Mouse (Mus musculus): Measurements from ENCODE around the gene Lrrfip2.

The Lrrfip2 gene

DNA sequence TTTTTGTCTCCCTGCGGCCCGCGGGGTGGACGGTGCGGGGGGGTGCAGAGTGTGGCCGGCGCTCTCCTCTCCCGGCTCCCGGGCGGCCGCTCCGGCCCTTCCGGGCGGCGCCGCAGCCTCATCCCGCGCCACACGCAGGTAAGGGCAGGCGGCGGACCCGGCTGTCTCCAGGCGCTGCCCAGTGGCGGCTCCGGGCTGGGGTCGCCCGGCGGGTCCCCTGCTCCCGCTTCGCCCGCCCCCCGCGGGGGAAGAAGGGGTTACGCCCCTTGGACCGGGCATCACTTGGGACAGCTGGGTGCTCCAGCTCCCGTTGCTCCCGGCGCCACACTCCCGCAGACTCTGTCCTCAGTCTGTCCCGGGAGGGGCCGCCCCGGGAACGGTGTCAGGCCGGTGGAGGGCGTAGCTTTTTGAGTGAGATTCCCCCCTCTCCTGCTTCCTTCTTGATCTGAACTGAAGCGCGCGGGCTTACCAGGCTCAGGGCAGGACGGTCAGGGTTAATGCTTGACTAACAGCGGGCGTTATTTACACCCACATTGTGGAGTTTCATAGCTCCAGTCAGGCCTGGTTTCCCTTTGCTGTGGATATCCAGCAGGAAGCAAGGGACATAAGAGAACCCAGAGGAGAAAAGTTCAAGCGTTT, 979 bp downstream of the Lrrfip2 start:
- peak; percentile 33 for DNase-seq (ENCODE audit: low spot score)

DNA sequence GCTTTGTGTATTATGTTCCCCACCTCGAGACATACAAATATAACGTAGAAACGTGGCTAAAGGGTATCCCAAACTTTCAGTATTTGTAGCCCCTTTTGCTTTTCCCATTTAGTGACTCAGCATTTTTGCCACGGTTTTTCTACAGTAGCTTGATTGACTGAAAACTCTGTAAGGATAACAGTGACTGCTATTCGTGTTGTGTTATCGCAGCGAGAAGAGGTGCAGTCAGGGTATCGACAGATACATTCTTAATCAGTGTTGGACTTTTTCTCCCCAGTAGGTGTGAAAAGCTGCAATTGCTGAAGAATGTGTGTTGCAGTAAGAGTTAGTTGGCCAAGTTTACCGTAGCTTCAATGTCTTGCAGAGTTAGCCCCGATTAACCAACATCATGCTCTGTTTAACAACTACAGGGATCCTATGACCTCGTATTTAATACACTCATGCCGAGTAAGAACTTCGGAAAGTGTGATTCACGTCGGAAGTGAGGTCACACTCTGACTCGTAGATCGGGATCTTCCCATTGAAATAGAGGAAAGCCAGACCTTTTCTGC, 1.6 kb downstream of the Lrrfip2 start:
- no peak for DNase-seq (ENCODE audit: low spot score)

DNA sequence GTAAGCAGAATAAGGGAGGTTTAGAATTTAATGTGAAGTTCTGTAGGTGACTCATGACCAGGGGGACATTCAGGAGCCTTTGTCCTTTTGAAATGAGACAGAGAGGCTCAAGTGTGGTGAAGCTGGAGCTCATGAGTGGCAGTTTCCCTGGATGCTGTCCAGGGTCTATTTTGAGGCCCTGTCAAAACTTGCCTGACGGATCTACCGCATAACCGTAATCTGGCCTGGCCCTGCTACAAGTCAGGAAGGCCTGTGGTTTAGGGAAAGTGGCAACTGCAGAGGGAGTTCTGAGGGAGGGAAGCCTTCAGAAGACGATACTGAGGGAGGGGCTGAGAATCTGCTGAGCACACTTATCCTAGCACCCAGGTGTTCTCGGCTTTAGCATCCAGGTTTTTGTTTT, 5.1 kb downstream of the Lrrfip2 start:
- DNase-seq (ENCODE audit: low spot score), result no peak

DNA sequence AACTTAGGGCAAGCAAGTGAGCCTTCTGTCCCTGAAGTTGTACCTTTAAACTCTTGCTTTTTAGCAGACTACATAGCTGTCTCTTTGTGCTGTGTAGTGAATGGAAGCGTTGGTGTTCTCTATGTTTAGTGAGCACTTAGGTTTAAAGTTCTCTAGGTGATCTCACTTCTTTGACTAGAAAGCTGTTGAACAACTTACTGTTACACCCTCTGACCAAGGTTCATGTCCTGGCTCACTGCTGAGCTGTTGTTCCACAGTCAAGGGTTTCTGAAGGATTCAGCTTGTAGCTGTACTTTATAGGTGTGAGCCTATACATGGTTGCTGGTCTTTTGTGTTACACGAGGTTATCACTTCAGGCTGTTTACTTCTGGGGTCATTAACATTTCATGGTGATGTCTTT, 5.9 kb downstream of the Lrrfip2 start:
- no peak for DNase-seq (ENCODE audit: low spot score)

DNA sequence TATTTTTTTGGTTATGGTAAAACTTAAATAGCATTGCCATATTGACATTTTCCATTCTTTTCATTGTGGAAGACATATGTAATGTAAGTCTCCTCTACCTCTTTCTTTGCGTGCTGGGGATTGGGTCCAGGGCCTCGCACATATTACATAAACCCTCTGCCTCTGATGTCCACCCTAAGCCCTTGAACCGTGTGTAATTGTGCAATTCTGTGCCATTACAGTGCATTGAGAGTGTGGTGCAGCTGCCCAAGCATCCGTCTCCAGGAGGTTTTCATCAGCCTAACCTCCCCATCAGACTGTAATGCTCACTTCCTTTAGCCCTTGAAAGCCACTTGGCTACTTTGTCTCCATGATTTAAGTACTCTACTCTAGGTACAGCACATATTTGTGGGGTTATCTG, 7.0 kb downstream of the Lrrfip2 start:
- DNase-seq (ENCODE audit: low spot score), result no peak

DNA sequence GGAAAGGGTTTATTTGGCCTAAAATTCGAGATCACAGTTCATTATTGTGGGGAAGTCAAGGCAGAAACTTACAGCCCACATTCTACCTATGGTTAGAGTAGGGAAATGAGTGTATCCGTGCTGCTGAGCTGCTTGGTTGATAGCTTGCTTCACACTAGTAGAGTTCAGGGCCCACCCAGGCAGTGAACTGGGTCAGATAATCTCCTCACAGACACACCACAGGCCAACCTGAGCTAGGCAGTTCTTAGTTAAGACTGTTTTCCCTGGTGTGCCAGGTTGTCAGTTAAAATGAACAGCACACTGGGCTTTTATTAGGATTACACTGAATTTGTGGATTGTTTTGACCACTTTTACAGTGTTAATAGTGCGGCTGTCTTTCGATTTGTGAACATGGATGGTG, 9.3 kb downstream of the Lrrfip2 start:
- no peak for DNase-seq (ENCODE audit: low spot score)

DNA sequence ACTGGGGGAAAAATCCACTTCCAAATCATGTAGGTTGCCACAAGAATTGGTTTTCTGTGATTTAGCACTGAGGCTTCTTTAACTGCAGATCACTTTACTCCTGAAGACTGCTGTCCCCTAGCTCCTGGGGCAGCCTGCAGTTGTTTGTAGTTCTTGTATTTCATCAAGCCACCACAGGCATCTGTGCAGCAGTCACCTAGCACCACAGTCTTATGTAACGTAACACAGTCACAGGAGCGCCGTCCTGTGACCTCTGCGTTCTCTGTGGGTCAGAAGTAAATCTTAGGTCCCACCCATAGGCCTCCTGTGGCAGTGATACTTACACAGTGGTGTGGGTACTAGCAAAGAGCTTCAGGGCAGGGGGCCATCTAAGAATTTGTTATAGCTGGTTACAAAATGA, 10.4 kb downstream of the Lrrfip2 start:
- no peak for DNase-seq (ENCODE audit: low spot score)

DNA sequence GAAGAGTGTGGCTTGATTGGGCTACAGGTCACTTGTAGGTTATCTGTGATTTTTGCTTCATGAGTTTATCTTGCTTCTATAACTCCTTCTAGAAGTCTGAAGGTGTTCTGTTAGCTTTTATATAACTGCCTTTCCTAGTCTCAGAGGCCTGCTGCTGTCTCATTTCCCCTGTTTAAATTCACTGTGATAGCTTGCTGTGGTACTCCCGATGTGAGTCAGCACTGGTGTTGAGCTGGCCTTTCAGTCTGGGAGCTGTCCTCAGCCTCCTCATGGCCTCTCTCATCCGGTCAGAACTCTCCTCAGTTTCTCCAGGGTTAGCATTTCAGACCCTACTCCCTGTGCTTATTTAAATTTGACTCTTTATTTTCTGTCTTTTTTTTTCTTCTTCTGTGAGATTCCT, 12.7 kb downstream of the Lrrfip2 start:
- DNase-seq (ENCODE audit: low spot score), result no peak

DNA sequence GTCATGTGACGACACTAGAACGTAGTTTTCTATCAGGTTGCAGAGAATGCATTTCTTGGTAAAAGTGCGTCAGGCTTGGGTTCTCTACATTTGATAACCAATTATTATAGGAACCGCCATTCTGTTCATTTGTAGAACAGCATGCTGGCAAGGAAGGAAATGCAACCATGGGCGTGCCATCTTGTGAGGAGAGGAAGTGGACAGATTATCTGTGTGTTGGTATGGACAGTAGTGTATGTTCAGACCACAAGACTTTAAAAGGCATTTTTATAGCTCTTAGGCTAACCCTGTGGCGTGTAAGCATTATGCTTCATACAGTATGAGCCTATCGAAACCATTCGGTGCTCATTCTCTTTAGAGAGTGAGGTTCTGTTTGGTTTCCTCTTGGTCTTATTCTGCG, 20.8 kb downstream of the Lrrfip2 start:
- DNase-seq (ENCODE audit: low spot score), result no peak

DNA sequence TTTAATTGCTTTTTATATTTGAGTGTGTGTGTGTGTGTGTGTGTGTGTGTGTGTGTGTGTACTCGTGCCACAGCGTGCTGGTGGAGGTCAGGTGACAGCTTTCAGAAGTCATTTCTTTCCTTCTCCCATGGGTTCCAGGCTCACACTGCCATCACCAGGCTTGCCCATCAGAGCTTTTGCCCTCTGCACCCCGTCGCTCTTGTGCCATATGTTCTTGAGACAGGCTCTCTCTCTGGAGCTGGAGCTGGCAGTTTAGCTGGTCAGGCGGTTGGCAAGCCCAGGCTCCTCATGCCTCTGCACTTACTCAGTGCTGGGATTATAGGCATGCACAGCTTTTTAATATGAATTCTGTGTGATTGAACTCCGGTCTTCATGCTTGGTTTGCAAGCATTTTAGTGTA, 25.3 kb downstream of the Lrrfip2 start:
- no peak for DNase-seq (ENCODE audit: low spot score)

DNA sequence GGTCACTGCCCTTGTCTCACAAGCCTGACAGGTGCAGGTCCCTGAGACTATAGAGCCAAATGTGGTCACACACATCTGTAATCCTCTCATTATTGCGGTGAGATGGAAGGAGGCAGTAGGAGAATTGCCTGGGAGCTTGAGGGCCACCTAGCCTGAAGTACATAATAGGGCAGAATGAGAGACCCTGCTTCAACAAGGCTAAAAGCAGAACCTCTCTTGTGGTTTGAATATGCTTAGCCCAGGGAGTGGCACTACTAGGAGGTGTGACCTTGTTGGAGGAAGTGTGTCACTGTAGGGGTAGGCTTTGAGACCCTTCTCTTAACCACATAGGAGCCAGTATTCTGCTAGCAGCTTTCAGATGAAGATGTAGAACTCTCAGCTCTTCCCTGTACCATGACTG, 26.0 kb downstream of the Lrrfip2 start:
- DNase-seq (ENCODE audit: low spot score), result no peak

DNA sequence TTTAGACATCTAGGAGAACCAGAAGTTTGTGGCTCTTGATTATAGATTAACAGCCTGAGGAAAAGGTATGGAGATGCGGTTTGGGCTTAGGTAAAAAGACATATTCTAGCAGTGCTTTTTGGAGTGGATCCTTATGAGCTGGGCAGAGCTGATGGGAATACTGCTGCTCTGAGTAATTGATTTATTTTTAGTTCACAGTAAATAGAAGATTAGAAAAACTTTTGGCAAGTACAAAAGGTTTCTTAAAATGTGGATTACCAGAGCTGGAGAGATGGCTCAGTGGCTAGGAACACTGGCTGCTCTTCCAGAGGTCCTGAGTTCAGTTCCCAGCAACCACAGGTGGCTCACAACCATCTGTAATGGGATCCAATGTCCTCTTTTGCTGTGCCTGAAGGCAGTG, 27.3 kb downstream of the Lrrfip2 start:
- no peak for DNase-seq (ENCODE audit: low spot score)

DNA sequence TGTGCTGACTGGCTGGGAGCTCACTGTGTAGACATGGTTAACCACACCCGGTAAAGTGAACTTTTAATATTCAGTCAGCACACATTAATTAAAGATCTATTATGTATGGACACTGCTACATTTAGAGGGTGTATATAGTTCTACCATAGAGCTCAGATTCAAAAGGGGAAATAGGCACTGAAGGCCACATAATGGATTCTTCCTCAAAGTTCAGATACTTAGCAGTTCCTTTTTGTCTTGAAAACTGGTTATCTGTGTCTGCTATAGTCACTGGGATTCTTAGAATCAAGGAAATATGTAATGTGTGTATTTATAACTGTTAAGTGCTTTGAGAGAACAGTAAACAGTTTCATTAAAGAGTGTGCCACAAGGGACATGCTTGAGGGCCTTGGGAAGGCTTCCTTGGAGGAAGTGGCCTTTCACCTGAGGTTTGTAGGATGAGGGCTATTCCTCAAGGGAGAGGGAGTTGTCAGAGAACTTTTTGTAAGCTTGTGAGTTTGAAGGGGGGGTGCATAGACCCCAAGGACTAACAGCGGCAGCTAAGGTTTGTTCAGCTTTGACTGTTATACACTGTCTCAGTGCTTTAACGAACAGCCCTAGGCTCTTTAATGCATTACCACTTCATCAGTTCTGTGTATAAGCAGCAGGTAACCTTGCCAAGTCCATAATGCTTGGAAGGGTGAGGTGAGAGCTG, 28.3 kb downstream of the Lrrfip2 start:
- DNase-seq (ENCODE audit: low spot score), result no peak

DNA sequence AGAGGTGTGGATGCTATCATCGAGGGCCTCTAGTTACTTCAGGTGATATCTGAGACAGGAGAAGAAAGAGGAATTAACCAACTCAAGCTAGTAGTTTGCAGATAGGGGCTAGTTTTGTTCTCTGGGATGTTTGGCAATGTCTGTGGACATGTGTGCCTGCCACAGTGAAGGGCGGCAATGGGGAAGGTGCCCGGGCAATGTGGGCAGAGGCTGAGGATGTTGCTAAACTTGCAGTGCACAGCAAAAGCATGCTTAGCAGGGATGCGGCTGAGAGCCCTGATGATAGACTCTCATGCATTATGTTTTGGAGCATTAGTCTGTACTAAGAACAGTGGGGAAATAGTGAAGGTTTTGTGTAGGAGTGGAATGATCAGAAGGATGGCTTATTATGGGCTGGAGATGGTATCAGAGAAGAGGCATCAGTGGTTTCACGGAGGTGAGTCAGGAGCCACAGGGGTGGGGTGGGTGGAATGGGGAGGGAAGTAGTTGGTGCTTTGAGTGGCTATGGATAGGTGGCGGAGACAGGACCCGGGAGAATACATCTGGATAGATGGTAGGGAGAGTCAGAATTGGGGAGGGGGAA, 28.9 kb downstream of the Lrrfip2 start:
- no peak for DNase-seq (ENCODE audit: low spot score)

DNA sequence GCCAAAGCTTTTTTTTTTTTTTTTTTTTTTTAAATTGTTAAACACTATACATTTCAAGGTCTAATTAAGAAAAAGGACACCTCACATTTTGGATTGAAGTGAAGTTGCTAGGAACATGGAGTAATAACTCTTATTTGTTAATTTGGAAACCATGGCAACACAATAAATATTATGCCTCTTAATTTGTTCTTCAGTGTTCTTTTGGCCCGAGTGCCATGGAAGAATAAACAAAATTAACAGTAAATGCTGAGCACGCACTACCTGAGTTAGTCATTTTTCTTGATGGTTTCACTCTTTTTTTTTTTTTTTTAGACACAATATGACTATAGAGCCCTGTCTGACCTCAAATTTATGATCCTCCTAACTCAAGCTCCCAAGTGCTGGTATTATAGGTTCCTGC, 30.6 kb downstream of the Lrrfip2 start:
- no peak for DNase-seq (ENCODE audit: low spot score)

DNA sequence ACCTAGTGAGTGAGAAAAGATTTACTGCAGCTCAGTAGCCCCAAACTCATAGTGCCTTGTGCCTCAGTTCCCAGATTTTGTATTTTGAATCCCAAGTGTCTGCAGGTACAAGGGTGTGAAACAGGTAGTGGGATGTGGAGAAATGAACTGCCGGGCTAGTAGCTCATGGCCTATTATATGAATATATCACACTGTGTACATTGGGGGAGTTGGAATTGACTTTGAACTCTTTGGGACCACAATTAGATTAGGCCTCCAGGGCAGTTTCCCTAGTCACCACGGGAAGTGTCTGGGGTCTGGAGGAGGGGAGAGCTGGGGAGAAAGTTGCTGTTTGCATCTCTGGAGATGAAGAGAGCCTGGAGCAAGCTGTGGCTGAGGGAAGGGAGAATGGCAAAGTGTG, 31.0 kb downstream of the Lrrfip2 start:
- no peak for DNase-seq (ENCODE audit: low spot score)

DNA sequence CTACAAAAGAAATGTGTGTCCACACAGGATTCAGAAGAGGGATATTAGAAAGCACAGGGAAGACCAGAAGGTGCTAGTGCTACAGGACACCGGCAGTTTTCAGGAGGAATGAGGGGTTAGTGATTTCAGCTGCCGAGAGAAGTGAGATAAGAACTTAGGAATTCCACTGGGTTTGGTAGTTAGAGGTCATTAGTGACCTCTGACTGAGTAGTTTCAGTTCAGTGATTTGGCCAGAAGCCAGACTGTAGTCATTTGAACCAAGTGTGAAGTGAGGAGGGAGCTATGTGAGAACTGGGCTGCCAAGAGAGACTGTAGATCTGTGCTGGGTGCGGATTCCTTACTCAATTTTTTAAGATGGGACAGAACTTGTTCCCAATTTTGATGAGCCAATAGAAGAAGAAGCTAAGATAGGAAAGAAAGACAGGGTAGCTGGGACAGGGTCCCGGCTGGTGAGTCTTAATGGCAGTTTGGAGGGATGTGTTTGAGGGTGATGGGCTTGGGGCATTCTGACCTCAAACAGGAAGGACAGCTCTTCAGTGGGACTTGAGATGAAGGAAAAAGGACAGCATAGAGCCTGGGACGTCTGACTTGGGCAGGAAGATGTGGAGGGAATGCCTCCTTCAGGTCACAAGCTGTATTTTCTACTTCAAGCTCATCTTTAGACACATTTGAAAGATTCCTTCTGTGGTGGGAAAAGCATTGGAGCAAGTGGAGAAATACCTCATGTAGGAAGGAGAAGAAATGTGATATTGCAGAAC, 32.0 kb downstream of the Lrrfip2 start:
- peak; percentile 25 for DNase-seq (ENCODE audit: low spot score)

DNA sequence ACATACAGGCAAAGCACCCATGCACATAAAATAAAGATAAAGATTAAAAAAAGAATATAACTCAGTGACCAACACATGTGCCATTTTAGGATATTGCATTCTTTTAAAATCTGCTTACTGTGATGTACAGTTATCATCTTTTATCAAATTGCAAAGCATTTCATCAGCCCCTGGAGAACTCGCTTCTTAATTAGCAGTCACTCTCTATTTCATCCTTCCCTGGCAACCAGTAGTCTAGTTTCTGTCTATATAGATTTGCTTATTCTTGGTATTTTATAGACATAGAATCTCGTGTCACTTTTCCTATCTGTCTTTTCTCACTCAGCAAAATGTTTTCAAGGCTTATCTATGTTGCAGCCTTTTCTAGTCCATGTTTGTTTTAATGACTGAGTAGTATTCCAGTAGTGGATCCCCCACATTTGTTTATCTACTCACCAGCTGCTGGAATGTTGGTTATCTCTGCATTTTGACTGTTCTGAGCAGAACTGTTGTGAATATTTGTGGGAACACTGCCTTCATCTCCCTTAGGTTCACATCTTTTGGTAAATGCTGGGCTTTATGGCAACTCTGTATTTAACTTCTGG, 35.0 kb downstream of the Lrrfip2 start:
- no peak for DNase-seq (ENCODE audit: low spot score)

DNA sequence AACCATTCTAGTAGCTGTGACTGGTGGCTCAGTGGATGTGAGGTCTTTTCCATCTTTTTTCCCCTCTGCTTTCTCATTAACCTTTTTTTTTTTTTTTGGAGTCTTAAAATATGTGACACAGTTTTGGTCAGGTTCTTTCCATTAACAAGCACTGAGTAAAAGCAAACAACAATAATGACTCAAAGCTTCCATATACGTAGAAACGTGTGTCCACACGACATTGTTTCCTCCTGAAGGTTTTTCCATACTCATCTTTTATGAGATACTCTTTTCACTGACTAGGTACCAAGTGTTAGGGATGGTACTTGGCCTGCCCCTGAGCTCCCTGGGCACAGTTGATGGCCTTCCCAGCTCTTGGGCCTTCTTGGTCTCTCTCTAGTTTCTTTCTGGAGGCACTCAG, 35.6 kb downstream of the Lrrfip2 start:
- DNase-seq (ENCODE audit: low spot score), result no peak

DNA sequence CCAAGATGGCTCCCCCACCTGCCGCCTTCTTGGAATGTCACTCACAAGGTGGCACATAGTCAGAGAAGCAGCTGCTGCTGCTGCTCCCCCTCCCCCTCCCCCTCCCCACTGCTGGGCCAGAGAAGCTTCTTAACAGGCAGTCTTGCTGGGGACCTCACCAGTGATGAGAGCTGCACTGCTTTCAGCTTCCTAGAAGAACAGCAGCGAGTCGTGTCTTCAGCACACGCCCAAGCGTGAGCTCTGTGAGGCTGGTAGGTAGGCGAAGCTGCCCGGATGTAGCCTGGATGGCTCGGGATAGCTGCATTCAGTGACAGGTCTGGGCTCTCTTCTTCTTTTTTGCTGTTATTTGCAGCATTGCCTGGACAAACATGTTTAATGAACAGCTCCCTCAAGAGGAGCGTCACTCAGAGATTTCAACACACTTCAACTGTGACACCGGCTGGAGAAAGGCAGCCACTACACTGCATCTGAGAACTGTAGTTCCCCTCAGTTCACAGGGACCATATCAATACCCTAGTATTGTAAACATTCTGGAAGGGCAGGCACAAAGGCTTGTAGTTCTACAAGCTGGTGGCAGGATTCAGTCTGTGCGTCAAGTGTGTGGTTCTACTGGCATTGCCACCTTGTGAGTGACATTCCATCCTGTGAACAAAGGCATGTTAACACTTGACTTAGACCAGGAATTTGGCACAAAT, 38.5 kb downstream of the Lrrfip2 start:
- DNase-seq (ENCODE audit: low spot score), result no peak

DNA sequence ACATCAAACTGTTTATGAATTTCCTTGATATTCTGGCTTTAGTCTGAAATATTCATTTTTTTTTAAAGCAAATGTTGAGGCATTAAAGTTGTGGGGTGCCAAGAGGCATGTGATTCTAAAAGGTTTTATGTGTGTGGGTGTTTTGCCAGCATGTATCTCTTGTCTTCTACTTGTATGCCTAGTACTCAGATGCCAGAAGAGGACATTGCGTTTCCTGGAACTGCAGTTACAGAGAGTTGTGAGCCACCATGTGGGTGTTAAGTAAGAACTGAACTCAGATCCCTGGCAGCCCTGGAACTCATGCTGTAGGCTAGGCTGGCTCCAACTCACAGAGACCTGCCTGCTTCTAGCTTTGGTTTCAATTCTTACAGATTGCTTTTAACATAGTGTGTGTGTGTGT, 42.2 kb downstream of the Lrrfip2 start:
- DNase-seq (ENCODE audit: low spot score), result no peak

DNA sequence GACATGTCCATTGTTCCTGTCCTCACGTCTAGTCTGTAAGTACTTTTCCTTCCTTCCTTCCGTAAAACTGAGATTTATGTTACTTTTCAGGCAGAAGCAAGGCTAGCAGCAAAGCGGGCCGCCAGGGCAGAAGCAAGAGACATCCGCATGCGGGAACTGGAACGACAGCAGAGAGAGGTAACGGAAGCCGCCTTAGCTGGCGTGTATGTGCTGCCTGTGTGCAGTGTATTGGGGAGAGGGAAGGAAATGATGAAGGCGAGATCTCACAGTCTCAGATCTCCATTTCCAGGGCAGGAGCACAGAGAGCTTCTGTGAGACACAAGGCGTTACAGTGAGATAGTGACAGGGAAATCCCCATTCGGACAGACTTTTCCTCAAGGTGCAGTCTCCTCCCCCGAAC, 43.8 kb downstream of the Lrrfip2 start:
- no peak for DNase-seq (ENCODE audit: low spot score)

Measured in ovary, postnatal 14 days (tissue).